Mouse (Mus musculus) ES-Bruce4 (cell line): ENCODE measurements around the gene Cyp2j12.
"Not testable (repeated sequence)": the region's sequence is repeated elsewhere in the genome, so short reads cannot be mapped to it uniquely, and the experiment has no call there.

Experiments used
- CTCF ChIP-seq: IDR thresholded peaks from one replicate; pipeline ENCODE4 v1.8.1; 2011; ENCODE audit warnings: low read depth, low read length
- EP300 ChIP-seq: IDR thresholded peaks from 2 replicates; pipeline ENCODE4 v1.6.1; 2011; ENCODE audit warnings: low read depth, low read length; ENCODE audit not compliant: insufficient read depth
- POLR2A ChIP-seq: IDR thresholded peaks from one replicate; pipeline ENCODE4 v1.8.1; 2011; ENCODE audit warnings: low read length; ENCODE audit not compliant: insufficient read depth

GRCm38 (mm10) chr4:96184716-96185115, 43.8 kb upstream of the Cyp2j12 start:
- TF ChIP-seq CTCF, POLR2A, EP300: not testable (repeated sequence)
